Mouse (Mus musculus) cortical plate, adult 2 months (tissue): ENCODE results near the gene Glis3.

Source experiments
- CTCF ChIP-seq: fragments of 200-500 bp; IDR thresholded peaks from 2 replicates; pipeline ENCODE4 v1.5.1; 2011; ENCODE audit warnings: mild to moderate bottlenecking, control low read depth, low read length; ENCODE audit not compliant: insufficient read depth; ENCODE audit errors: extremely low read depth
- POLR2A ChIP-seq: fragments of 200-500 bp; IDR thresholded peaks from 2 replicates; pipeline ENCODE4 v1.6.1; 2011; ENCODE audit warnings: mild to moderate bottlenecking, low read length, control low read depth; ENCODE audit not compliant: insufficient read depth; ENCODE audit errors: extremely low read depth

DNA sequence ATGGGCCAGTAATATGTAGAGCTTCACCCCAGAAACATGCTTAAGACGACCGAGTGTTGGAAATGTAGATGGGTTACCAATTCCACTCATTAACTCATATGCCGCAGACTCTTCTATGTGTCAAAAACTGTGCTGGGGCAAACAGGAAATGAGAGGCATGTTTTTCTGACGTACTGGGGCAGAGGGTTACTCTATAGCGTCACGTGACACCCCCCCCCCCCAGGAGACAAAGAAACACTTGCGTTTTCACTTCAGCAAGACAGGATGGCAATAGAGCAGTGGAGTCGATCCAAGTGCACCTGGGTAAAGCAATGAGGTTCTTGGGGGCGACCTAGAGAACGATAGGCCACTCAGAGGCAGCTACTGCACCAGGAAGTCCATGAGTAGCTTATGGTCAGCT is 67.6 kb downstream of the Glis3 start:
- TF ChIP-seq POLR2A (no peak), CTCF (no peak)
